ENCODE assay signal across 12 mouse cellular contexts in genomic region chr14:37312887-37313286, GRCm38 (mm10).
"Had no signal": no experiment of that assay in that cellular context is flagged by ENCODE, and none has a peak within 500 bp of the region (broad histone marks: within the 10 kb centered on the region; RNA-seq: fewer than 3 reads in every experiment).

No protein-coding gene starts in this region.

- DNase-seq: retina, postnatal 1 day; right cerebral cortex, adult 18-20 months; right cerebral cortex, postnatal 14 days; right cerebral cortex, postnatal 25 days; right cerebral cortex, postnatal 4 days; spleen, adult 18-20 months; thymus, adult 18-20 months; thymus, adult 2 months; thymus, postnatal 14 days; thymus, postnatal 25 days; thymus, postnatal 36 days; thymus, postnatal 4 days had no signal
